Mouse (Mus musculus): ENCODE data around the gene Vwf. TPM values are rescaled to one million over a fixed set of nuclear protein-coding genes. Genes with fewer than 3 reads are reported as not detected.

The Vwf gene
- polyA plus RNA-seq, 1 experiment from 2014 or later = 15.9 TPM

DNA sequence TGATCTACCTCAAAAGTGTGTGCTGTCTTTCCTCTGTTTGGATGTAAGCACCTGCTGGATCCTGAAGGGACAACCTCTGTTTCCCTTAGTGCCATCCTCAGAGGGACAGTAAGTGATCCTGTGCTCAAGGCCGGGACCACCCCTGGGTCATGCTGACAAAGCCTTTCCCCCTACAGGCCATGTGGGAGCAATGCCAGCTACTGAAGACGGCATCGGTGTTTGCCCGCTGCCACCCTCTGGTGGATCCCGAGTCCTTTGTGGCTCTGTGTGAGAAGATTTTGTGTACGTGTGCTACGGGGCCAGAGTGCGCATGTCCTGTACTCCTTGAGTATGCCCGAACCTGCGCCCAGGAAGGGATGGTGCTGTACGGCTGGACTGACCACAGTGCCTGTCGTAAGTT lies 41.7 kb downstream of the Vwf start:
- Histone ChIP-seq H3K79me2 (ENCODE audit: inconsistent target) (no peaks in the 10 kb centered on the region), H3K36me3 (ENCODE audit: inconsistent target) (peaks cover 10% of the 10 kb centered on the region; the same call in 1 of the 2 replicates), H3K27ac (no peak overlapping the region), H3K4me3 (ENCODE audit: inconsistent target) (no peak overlapping the region)
- 91% methylated on average over 12 of the region's 12 CpGs for WGBS (ENCODE audit: missing documents)

DNA sequence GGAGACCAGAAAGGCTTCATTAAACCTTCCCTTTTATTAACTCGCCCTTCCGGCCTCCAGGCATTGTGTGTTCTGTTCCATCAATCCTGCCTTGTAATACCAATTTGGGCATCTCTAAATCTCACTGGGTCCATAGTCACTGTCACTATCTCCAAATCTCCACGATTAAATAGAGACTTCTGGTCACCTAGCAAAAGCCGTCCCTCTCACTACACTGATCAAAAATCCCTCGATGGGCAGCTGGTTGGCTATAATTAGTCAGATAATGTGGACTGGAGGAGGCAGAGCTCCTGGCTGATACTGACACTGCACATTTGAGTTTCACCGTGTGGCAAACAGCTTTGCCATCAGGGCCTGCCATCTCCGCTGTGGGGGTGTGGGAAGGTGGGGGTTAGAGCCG lies 42.5 kb downstream of the Vwf start:
- WGBS (ENCODE audit: missing documents) = 94% methylated on average over 8 of the region's 8 CpGs
- H3K79me2 ChIP-seq (ENCODE audit: inconsistent target) = no peaks in the 10 kb centered on the region
- H3K27ac ChIP-seq = no peak overlapping the region
- no peak overlapping the region for H3K4me3 ChIP-seq (ENCODE audit: inconsistent target)
- H3K36me3 ChIP-seq (ENCODE audit: inconsistent target) = peaks cover 10% of the 10 kb centered on the region; the same call in 1 of the 2 replicates

GRCm38 (mm10) chr6:125590056-125590455 lies 43.5 kb downstream of the Vwf start:
- Histone ChIP-seq H3K27ac (no peak overlapping the region), H3K79me2 (ENCODE audit: inconsistent target) (no peaks in the 10 kb centered on the region), H3K4me3 (ENCODE audit: inconsistent target) (no peak overlapping the region), H3K36me3 (ENCODE audit: inconsistent target) (peaks cover 10% of the 10 kb centered on the region; the same call in 1 of the 2 replicates)
- WGBS (ENCODE audit: missing documents) = 91% methylated on average over 7 of the region's 7 CpGs

GRCm38 (mm10) chr6:125590471-125590870 lies 43.9 kb downstream of the Vwf start:
- H3K79me2 ChIP-seq (ENCODE audit: inconsistent target) = no peaks in the 10 kb centered on the region
- peaks cover 10% of the 10 kb centered on the region; the same call in 1 of the 2 replicates for H3K36me3 ChIP-seq (ENCODE audit: inconsistent target)
- no peak overlapping the region for H3K27ac ChIP-seq
- 92% methylated on average over 8 of the region's 8 CpGs for WGBS (ENCODE audit: missing documents)
- H3K4me3 ChIP-seq (ENCODE audit: inconsistent target) = no peak overlapping the region

DNA sequence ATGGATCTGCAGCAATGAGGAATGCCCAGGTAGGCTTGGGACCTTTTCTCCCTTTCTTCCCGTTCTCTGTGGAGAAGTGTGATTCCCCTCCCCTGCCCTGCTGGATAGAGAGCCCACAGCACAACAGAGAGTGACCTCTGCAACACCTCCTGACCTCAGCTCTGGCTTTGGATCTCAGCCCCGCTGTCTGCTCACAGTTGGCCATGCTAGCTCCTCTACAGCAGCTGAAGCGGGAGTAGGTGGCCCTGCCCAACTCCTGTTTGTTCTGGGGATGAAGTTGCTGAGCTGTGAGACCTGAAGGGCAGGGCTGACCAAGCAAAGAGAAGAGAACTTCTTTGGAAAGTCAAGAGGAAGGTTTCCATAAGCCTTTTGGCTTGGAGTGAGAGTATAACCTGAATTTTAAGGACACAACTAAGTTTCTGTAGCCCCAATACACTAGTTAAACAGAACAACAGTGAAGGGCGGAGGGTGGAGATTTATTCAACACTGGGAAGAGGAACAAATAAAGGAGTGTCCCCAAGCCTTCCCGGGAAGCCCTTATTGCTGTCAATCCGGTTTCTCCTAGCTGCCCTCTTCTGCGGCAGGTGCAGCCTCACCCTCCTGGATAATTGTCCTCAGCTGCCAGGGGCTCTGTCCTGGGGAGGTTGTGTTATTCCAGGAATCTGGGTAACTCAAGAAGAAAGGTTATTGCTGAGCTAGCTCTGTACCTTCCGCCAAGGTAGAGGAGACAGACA lies 45.2 kb downstream of the Vwf start:
- 92% methylated on average over 8 of the region's 8 CpGs for WGBS (ENCODE audit: missing documents)
- no peak overlapping the region for H3K4me3 ChIP-seq (ENCODE audit: inconsistent target)
- peaks cover 10% of the 10 kb centered on the region; the same call in 1 of the 2 replicates for H3K36me3 ChIP-seq (ENCODE audit: inconsistent target)
- H3K79me2 ChIP-seq (ENCODE audit: inconsistent target) = no peaks in the 10 kb centered on the region
- no peak overlapping the region for H3K27ac ChIP-seq

DNA sequence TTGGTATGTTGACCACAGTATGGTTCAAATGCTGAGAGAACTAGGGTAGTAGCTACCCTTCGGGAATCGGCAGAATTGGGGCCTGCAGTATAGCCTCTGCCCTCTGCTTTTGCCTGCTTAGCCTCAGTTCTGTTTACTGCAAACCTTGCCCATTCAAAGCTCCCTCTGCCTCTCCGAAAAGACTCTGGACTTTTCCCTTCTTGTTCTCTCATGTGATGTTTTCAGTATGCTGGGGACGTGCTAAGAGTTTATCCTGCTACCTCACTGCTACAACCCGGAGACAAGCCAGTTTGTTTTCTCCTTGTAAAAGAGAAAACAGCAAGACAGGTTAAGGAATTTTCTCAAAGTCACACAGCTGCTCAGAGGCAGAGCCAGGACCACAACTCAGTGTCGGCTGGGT lies 46.0 kb downstream of the Vwf start:
- H3K27ac ChIP-seq = no peak overlapping the region
- WGBS (ENCODE audit: missing documents) = 95% methylated on average over 6 of the region's 6 CpGs

DNA sequence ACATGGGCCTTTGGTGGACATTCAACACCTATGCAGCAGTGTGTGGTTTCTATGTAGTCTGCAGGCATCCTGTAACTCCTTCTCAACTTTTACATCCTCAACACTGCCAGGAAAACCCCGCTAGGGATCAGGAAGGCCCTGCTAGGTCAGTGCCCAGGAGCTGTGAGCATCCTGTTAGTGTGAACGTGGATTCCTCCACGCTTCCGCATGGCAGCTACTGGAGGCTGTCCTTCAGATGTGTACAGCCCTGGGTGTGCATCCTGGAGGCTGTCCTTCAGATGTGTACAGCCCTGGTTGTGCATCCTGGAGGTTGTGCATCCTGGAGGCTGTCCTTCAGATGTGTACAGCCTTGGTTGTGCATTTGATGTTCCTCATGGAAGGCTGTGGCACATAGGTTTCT lies 47.7 kb downstream of the Vwf start:
- no peak overlapping the region for H3K27ac ChIP-seq
- H3K4me3 ChIP-seq (ENCODE audit: inconsistent target) = no peak overlapping the region
- peaks cover 10% of the 10 kb centered on the region; the same call in 1 of the 2 replicates for H3K36me3 ChIP-seq (ENCODE audit: inconsistent target)
- 82% methylated on average over 4 of the region's 4 CpGs for WGBS (ENCODE audit: missing documents)
- H3K79me2 ChIP-seq (ENCODE audit: inconsistent target) = no peaks in the 10 kb centered on the region

More for the DNA sequence above, 46.0 kb downstream of the Vwf start:
- peaks cover 10% of the 10 kb centered on the region; the same call in 1 of the 2 replicates for H3K36me3 ChIP-seq (ENCODE audit: inconsistent target)
- no peaks in the 10 kb centered on the region for H3K79me2 ChIP-seq (ENCODE audit: inconsistent target)
- H3K4me3 ChIP-seq (ENCODE audit: inconsistent target) = no peak overlapping the region

DNA sequence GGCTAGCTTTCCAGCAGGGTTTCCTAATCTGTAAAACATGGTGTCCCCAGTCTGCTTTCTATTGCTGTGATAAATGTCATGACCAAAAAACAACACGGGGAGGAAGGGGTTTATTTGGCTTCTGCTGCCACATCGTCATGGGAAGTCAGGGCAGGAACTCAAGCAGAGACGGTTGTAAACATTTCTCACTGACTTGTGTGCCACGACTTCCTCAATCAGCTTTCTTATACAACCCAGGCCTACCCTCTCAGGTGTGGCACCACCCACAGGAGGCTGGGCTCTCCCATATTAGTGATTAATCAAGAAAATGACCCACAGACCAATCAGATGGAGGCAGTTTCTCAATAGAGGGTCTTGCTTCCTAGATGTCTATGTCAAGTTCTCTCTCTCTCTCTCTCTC lies 48.3 kb downstream of the Vwf start:
- H3K4me3 ChIP-seq (ENCODE audit: inconsistent target) = no peak overlapping the region
- H3K79me2 ChIP-seq (ENCODE audit: inconsistent target) = no peaks in the 10 kb centered on the region
- no peak overlapping the region for H3K27ac ChIP-seq
- peaks cover 10% of the 10 kb centered on the region; the same call in 1 of the 2 replicates for H3K36me3 ChIP-seq (ENCODE audit: inconsistent target)
- 8% methylated on average over 4 of the region's 4 CpGs for WGBS (ENCODE audit: missing documents)

GRCm38 (mm10) chr6:125596701-125597318 lies 50.2 kb downstream of the Vwf start:
- no peak overlapping the region for H3K27ac ChIP-seq
- WGBS (ENCODE audit: missing documents) = 88% methylated on average over 16 of the region's 16 CpGs
- H3K36me3 ChIP-seq (ENCODE audit: inconsistent target) = no peaks in the 10 kb centered on the region
- no peaks in the 10 kb centered on the region for H3K79me2 ChIP-seq (ENCODE audit: inconsistent target)
- no peak overlapping the region for H3K4me3 ChIP-seq (ENCODE audit: inconsistent target)

GRCm38 (mm10) chr6:125597716-125598115 lies 51.1 kb downstream of the Vwf start:
- H3K79me2 ChIP-seq (ENCODE audit: inconsistent target) = no peaks in the 10 kb centered on the region
- no peaks in the 10 kb centered on the region for H3K36me3 ChIP-seq (ENCODE audit: inconsistent target)
- H3K27ac ChIP-seq = no peak overlapping the region
- WGBS (ENCODE audit: missing documents) = 93% methylated on average over 4 of the region's 4 CpGs
- no peak overlapping the region for H3K4me3 ChIP-seq (ENCODE audit: inconsistent target)

- H3K79me2 ChIP-seq (ENCODE audit: inconsistent target) = no peaks in the 10 kb centered on the region
- no peak overlapping the region for H3K27ac ChIP-seq
- no peaks in the 10 kb centered on the region for H3K36me3 ChIP-seq (ENCODE audit: inconsistent target)
- 38% methylated on average over 9 of the region's 9 CpGs for WGBS (ENCODE audit: missing documents)
- H3K4me3 ChIP-seq (ENCODE audit: inconsistent target) = no peak overlapping the region
Observed at GRCm38 (mm10) chr6:125600036-125600558, 53.5 kb downstream of the Vwf start.

DNA sequence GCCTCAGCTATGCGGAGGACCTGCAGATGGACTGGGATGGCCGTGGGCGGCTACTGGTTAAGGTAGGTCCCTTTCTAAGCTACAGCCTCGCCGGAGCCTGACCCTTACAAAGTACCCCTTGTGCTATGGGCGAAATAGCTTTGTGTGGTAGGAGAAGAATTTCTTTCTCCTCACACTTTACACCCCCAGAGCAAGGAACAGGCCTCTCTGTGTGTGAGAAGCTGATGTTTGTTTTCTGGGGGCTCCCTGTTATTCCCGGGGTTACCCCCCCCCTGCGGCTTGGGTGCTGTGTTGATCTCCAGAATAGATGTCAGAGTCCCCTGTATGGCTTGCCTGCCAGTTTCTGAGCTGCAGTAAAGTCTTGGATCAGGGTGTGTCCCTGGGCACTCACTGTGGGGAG lies 54.1 kb downstream of the Vwf start:
- H3K4me3 ChIP-seq (ENCODE audit: inconsistent target) = no peak overlapping the region
- 90% methylated on average over 8 of the region's 8 CpGs for WGBS (ENCODE audit: missing documents)
- H3K36me3 ChIP-seq (ENCODE audit: inconsistent target) = no peaks in the 10 kb centered on the region
- no peak overlapping the region for H3K27ac ChIP-seq
- no peaks in the 10 kb centered on the region for H3K79me2 ChIP-seq (ENCODE audit: inconsistent target)

GRCm38 (mm10) chr6:125601190-125601589 lies 54.6 kb downstream of the Vwf start:
- no peak overlapping the region for H3K4me3 ChIP-seq (ENCODE audit: inconsistent target)
- 92% methylated on average over 4 of the region's 4 CpGs for WGBS (ENCODE audit: missing documents)
- no peak overlapping the region for H3K27ac ChIP-seq
- no peaks in the 10 kb centered on the region for H3K36me3 ChIP-seq (ENCODE audit: inconsistent target)
- no peaks in the 10 kb centered on the region for H3K79me2 ChIP-seq (ENCODE audit: inconsistent target)

GRCm38 (mm10) chr6:125601748-125602147 lies 55.2 kb downstream of the Vwf start:
- no peaks in the 10 kb centered on the region for H3K79me2 ChIP-seq (ENCODE audit: inconsistent target)
- no peaks in the 10 kb centered on the region for H3K36me3 ChIP-seq (ENCODE audit: inconsistent target)
- 95% methylated on average over 5 of the region's 5 CpGs for WGBS (ENCODE audit: missing documents)
- no peak overlapping the region for H3K27ac ChIP-seq
- no peak overlapping the region for H3K4me3 ChIP-seq (ENCODE audit: inconsistent target)

DNA sequence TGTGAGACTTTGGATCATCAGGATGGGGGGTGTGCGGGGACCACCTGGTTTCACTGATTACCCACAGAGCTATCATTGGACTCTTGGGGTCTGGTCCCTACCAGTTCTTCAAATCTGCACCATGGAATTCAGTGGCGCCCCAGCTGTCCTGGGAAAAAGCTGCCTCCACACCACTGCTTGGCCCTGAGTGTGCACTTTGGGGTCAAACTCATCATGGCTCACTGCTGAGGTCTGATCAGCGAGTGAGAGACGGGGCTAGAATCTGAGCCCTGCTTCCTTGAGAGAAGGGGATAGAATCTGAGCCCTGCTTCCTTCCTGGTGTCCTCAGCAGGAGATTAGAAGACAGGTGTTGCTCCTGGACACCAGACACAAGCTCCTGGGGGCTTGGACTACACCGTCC lies 55.8 kb downstream of the Vwf start:
- H3K27ac ChIP-seq = no peak overlapping the region
- H3K36me3 ChIP-seq (ENCODE audit: inconsistent target) = no peaks in the 10 kb centered on the region
- WGBS (ENCODE audit: missing documents) = 81% methylated on average over 5 of the region's 5 CpGs
- no peak overlapping the region for H3K4me3 ChIP-seq (ENCODE audit: inconsistent target)
- no peaks in the 10 kb centered on the region for H3K79me2 ChIP-seq (ENCODE audit: inconsistent target)

Measured in macrophage (primary cell).